ENCODE assay signal across 10 mouse cellular contexts in the genomic region with DNA sequence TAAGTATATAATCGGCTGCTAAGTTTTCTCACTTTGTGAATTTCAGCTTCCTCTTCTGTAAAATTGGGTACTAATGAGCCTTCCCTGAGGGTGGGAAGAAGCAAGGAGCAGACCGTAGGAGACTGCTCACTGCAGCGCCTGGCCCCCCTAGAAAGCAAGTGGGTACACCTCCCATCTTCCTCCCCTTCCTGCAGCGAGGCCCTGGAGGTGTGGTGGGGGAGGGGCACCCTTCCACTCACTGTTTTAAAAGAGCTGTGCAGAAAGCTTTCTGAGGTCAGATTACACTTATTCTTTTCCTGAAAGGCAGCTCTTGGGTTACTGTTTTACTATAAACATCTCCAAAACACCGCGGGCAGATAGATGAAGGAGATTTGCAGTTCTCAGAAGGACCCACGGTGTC. TPM values are rescaled to one million over a fixed set of nuclear protein-coding genes. Genes with fewer than 3 reads are reported as not detected.
A peak's percentile ranks its signal among the peaks of the same experiment; 100 is the strongest.
DNase-seq lines count a peak whose midpoint lies in the region; ATAC-seq lines count a peak whose summit lies in the region.
"Had no signal": no experiment of that assay in that cellular context is flagged by ENCODE, and none has a peak within 500 bp of the region (broad histone marks: within the 10 kb centered on the region; RNA-seq: fewer than 3 reads in every experiment).

No protein-coding gene starts in this region.

- no peaks in the 10 kb centered on the region for H3K27me3 ChIP-seq in midbrain, embryonic 10.5 days (ENCODE audit: low read depth, poor library complexity, severe bottlenecking)
- H3K27me3 ChIP-seq in midbrain, embryonic 15.5 days (replicated peaks) = no peaks in the 10 kb centered on the region
- H3K27me3 ChIP-seq in embryonic facial prominence, embryonic 15.5 days = no peaks in the 10 kb centered on the region
- H3K27me3 ChIP-seq in limb, embryonic 12.5 days = 0 out of 2 replicates have a peak, but pooled peaks cover 8% of the 10 kb centered on the region
- H3K27me3 ChIP-seq: limb, embryonic 15.5 days had no signal

- no peaks in the 10 kb centered on the region for H3K36me3 ChIP-seq in midbrain, embryonic 10.5 days
- no peaks in the 10 kb centered on the region for H3K36me3 ChIP-seq in midbrain, embryonic 15.5 days (replicated peaks)
- H3K36me3 ChIP-seq in embryonic facial prominence, embryonic 15.5 days = no peaks in the 10 kb centered on the region
- no peaks in the 10 kb centered on the region for H3K36me3 ChIP-seq in limb, embryonic 12.5 days
- H3K36me3 ChIP-seq: limb, embryonic 15.5 days had no signal

- H3K4me3 ChIP-seq in midbrain, embryonic 10.5 days = no peak overlapping the region
- no peak overlapping the region for H3K4me3 ChIP-seq in midbrain, embryonic 15.5 days
- no peak overlapping the region for H3K4me3 ChIP-seq in embryonic facial prominence, embryonic 15.5 days (replicated peaks)
- H3K4me3 ChIP-seq in limb, embryonic 12.5 days (replicated peaks) = no peak overlapping the region
- H3K4me3 ChIP-seq: limb, embryonic 15.5 days had no signal

- H3K9me3 ChIP-seq in midbrain, embryonic 10.5 days (replicated peaks) = no peaks in the 10 kb centered on the region
- H3K9me3 ChIP-seq in midbrain, embryonic 15.5 days = no peaks in the 10 kb centered on the region
- H3K9me3 ChIP-seq in embryonic facial prominence, embryonic 15.5 days (replicated peaks) = no peaks in the 10 kb centered on the region
- no peaks in the 10 kb centered on the region for H3K9me3 ChIP-seq in limb, embryonic 12.5 days
- H3K9me3 ChIP-seq: limb, embryonic 15.5 days had no signal

- DNase-seq in heart, adult 11 months = peak; percentile 54
- no peak for DNase-seq in heart, adult 8-10 months (ENCODE audit: low spot score)
- DNase-seq in midbrain, embryonic 10.5 days (ENCODE audit: low spot score) = no peak
- DNase-seq in cerebellum, adult 9-10 months = no peak
- no peak for DNase-seq in T-cell, adult 2 months (ENCODE audit: low spot score)
- DNase-seq: cerebellum, postnatal 25 days had no signal

- no peak for ATAC-seq in midbrain, embryonic 15.5 days (replicated peaks)
- ATAC-seq in embryonic facial prominence, embryonic 15.5 days (ENCODE audit: insufficient number of reproducible peaks, low FRiP score, low TSS enrichment, low read depth) = no peak
- no peak; the same call in 1 of the 2 replicates for ATAC-seq in limb, embryonic 12.5 days (ENCODE audit: insufficient number of reproducible peaks, insufficient read depth, low FRiP score, low TSS enrichment, low read depth)

- H3K4me2 ChIP-seq in midbrain, embryonic 15.5 days = no peak overlapping the region
- 0 out of 2 replicates have a peak overlapping the region, but pooled peaks have one; percentile 3 for H3K4me2 ChIP-seq in embryonic facial prominence, embryonic 15.5 days (replicated peaks)
- peak overlapping the region; percentile 45 for H3K4me2 ChIP-seq in limb, embryonic 12.5 days
- H3K4me2 ChIP-seq: limb, embryonic 15.5 days had no signal

- WGBS in midbrain, embryonic 10.5 days = 14% methylated on average over 7 of the region's 7 CpGs
- 9% methylated on average over 7 of the region's 7 CpGs for WGBS in midbrain, embryonic 15.5 days
- WGBS in embryonic facial prominence, embryonic 15.5 days = 2% methylated on average over 7 of the region's 7 CpGs
- 1% methylated on average over 7 of the region's 7 CpGs for WGBS in limb, embryonic 12.5 days

- peak overlapping the region; percentile 24; the same call in 1 of the 2 replicates for H3K27ac ChIP-seq in midbrain, embryonic 10.5 days (replicated peaks)
- H3K27ac ChIP-seq in midbrain, embryonic 15.5 days = no peak overlapping the region
- H3K27ac ChIP-seq in embryonic facial prominence, embryonic 15.5 days (replicated peaks) = no peak overlapping the region
- H3K27ac ChIP-seq in limb, embryonic 12.5 days = peak overlapping the region; percentile 64
- H3K27ac ChIP-seq: limb, embryonic 15.5 days had no signal

- H3K4me1 ChIP-seq in midbrain, embryonic 10.5 days = peaks cover 12% of the 10 kb centered on the region
- peaks cover 6% of the 10 kb centered on the region for H3K4me1 ChIP-seq in midbrain, embryonic 15.5 days
- H3K4me1 ChIP-seq in embryonic facial prominence, embryonic 15.5 days = peaks cover 17% of the 10 kb centered on the region
- peaks cover 36% of the 10 kb centered on the region for H3K4me1 ChIP-seq in limb, embryonic 12.5 days (replicated peaks)

- H3K9ac ChIP-seq in midbrain, embryonic 15.5 days = no peak overlapping the region
- no peak overlapping the region for H3K9ac ChIP-seq in embryonic facial prominence, embryonic 15.5 days
- H3K9ac ChIP-seq in limb, embryonic 12.5 days (replicated peaks) = no peak overlapping the region
- H3K9ac ChIP-seq: limb, embryonic 15.5 days had no signal

RNA-seq across cellular contexts. Expression of a gene that starts 34.4 kb away (rescaled TPM):
- total RNA-seq in heart, adult 8-10 months (2022) = 10 to 100 TPM; 63.9 to 82.9 (median 76.6) TPM
- 9.3 and 10.1 TPM in 2 replicates for polyA plus RNA-seq in midbrain, embryonic 10.5 days (2016; fragmentation: Nextera tagmentation; extraction: Ambion mirVana)
- 28.1 and 31.4 TPM in 2 replicates for polyA plus RNA-seq in midbrain, embryonic 15.5 days (2015; fragmentation: Nextera tagmentation; extraction: Ambion mirVana)
- polyA plus RNA-seq in embryonic facial prominence, embryonic 15.5 days (2015; fragmentation: Nextera tagmentation; extraction: Ambion mirVana) = 11.7 TPM in 2 replicates
- 7.3 and 8.2 TPM in 2 replicates for polyA plus RNA-seq in limb, embryonic 12.5 days (2016; fragmentation: Nextera tagmentation; extraction: Ambion mirVana)

Comparison
In these comparisons a context has a peak if more than half of its experiments do, and no peak if none do; other contexts are left out.
1. H3K27ac ChIP-seq: peak in midbrain, embryonic 10.5 days (single experiment) and limb, embryonic 12.5 days (single experiment); none in midbrain, embryonic 15.5 days (single experiment) and embryonic facial prominence, embryonic 15.5 days (single experiment).